Mouse (Mus musculus) bone marrow macrophage, adult 2 months (primary cell): ENCODE measurements at regions not wholly inside any gene's neighbourhood (a gene's known extent, or its start where the extent isn't known, plus 50 kb on each side); places are given as distances from the start of the nearest gene placed in this dataset.

ENCODE experiments used
- CTCF ChIP-seq: IDR thresholded peaks from 2 replicates; pipeline ENCODE4 v1.5.1; 2012; ENCODE audit warnings: low read depth, mild to moderate bottlenecking, low read length, moderate library complexity
- POLR2A ChIP-seq: IDR thresholded peaks from 2 replicates; pipeline ENCODE4 v1.6.1; 2012; ENCODE audit warnings: mild to moderate bottlenecking, low read depth, low read length, borderline replicate concordance

- no peak for TF ChIP-seq CTCF
- TF ChIP-seq POLR2A = no peak
Measured at GRCm38 (mm10) chr1:181291202-181291601, 61.2 kb upstream of the Cnih3 start.
